Mouse (Mus musculus) CH12F3 (cell line): ENCODE data around the gene Vmn1r111.
"Not testable (repeated sequence)": the region's sequence is repeated elsewhere in the genome, so short reads cannot be mapped to it uniquely, and the experiment has no call there.

ENCODE experiments used
- in situ Hi-C: fragments of 300-500 bp; cut with MboI; formaldehyde crosslinking; loops from 2 replicates; pipeline ENCODE4 v1.14.3; 2020; ENCODE audit warnings: low sequenced_read_pairs

The Vmn1r111 gene

GRCm38 (mm10) chr7:20703116-20703515 lies at the start of gene Vmn1r111:
Vmn1r111 (minus strand) TSS chr7:20703216.
- in situ Hi-C loops, result not testable (repeated sequence)

GRCm38 (mm10) chr7:20730524-20730923 lies 27.5 kb upstream of the Vmn1r111 start, which contains the start of gene Gm10668:
Gm10668 (minus strand) TSS chr7:20730624.
- in situ Hi-C loops, result not testable (repeated sequence)

GRCm38 (mm10) chr7:20668618-20669017 lies 34.4 kb downstream of the Vmn1r111 start, which contains the start of gene Vmn1r107:
Vmn1r107 (plus strand) TSS chr7:20668918.
- in situ Hi-C loops, result not testable (repeated sequence)
